ENCODE assay signal across 9 mouse cellular contexts in the genomic region with DNA sequence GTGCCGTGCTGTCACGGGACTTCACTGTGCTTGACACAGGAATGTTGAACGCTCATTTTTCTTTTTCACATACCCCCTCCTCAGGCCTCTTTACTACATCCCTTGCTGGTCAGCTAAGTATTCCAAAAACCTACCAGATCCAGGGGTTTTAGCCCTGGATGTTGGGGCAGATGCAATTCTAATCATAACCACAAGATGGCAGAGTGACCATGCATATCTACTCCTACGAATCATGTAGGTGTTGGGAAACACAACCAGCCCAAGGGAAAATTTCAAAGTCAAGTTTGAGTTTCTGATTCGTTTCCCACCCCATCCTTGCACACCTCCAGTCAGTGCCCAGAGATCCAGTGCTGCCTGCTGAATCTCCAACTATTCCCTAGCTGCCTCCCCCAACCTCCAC. TPM values are rescaled to one million over a fixed set of nuclear protein-coding genes. Genes with fewer than 3 reads are reported as not detected.
DNase-seq lines count a peak whose midpoint lies in the region; ATAC-seq and TF ChIP-seq lines count a peak whose summit lies in the region.
"Had no signal": no experiment of that assay in that cellular context is flagged by ENCODE, and none has a peak within 500 bp of the region (broad histone marks: within the 10 kb centered on the region; RNA-seq: fewer than 3 reads in every experiment).

No protein-coding gene starts in this region.

- H3K9me3 ChIP-seq in kidney, embryonic 16.5 days (ENCODE audit: low read length), result no peaks in the 10 kb centered on the region
- H3K9me3 ChIP-seq in forebrain, postnatal 0 days (ENCODE audit: low read length), result no peaks in the 10 kb centered on the region
- no peaks in the 10 kb centered on the region for H3K9me3 ChIP-seq in limb, embryonic 10.5 days (replicated peaks)
- H3K9me3 ChIP-seq in midbrain, embryonic 11.5 days (ENCODE audit: control insufficient read depth, low read length), result no peaks in the 10 kb centered on the region
- H3K9me3 ChIP-seq in stomach, postnatal 0 days (ENCODE audit: control insufficient read depth, low read length), result no peaks in the 10 kb centered on the region
- H3K9me3 ChIP-seq: midbrain, embryonic 12.5 days had no signal

- no peak for ATAC-seq in kidney, embryonic 16.5 days (ENCODE audit: low FRiP score, low TSS enrichment)
- no peak for ATAC-seq in forebrain, postnatal 0 days
- peak; percentile 46 for ATAC-seq in midbrain, embryonic 11.5 days (ENCODE audit: low FRiP score)
- no peak for ATAC-seq in stomach, postnatal 0 days (ENCODE audit: low FRiP score, low TSS enrichment)

- peak; percentile 60 for DNase-seq in kidney, adult 18-20 months
- DNase-seq in c-Kit-positive CD71-positive TER-119-positive erythroid progenitor cells, embryonic 14.5 days (ENCODE audit: low spot score), result peak; percentile 66
- DNase-seq in forebrain, postnatal 0 days, result peak; percentile 79
- DNase-seq in induced T-regulatory cell, adult 2 months (ENCODE audit: low read depth), result peak; percentile 79
- peak; percentile 64 for DNase-seq in limb, embryonic 10.5 days (ENCODE audit: low spot score)
- DNase-seq in midbrain, embryonic 11.5 days (ENCODE audit: low spot score, missing footprints), result peak; percentile 98
- DNase-seq in stomach, postnatal 0 days (ENCODE audit: low spot score), result peak; percentile 61

- no peak overlapping the region for H3K4me2 ChIP-seq in kidney, embryonic 16.5 days (replicated peaks; ENCODE audit: low read depth, low read length)
- H3K4me2 ChIP-seq in forebrain, postnatal 0 days (ENCODE audit: low read depth), result no peak overlapping the region
- H3K4me2 ChIP-seq in midbrain, embryonic 11.5 days, result no peak overlapping the region
- H3K4me2 ChIP-seq in stomach, postnatal 0 days (replicated peaks; ENCODE audit: low read depth), result no peak overlapping the region

- 0 out of 2 replicates have a peak, but pooled peaks cover 3% of the 10 kb centered on the region for H3K4me1 ChIP-seq in kidney, embryonic 16.5 days (ENCODE audit: insufficient read depth, low read length)
- no peaks in the 10 kb centered on the region for H3K4me1 ChIP-seq in forebrain, postnatal 0 days (ENCODE audit: insufficient read depth)
- peaks cover 15% of the 10 kb centered on the region for H3K4me1 ChIP-seq in limb, embryonic 10.5 days
- H3K4me1 ChIP-seq in midbrain, embryonic 11.5 days (ENCODE audit: control insufficient read depth, insufficient read depth, low read length), result peaks cover 4% of the 10 kb centered on the region; the same call in 1 of the 2 replicates
- no peaks in the 10 kb centered on the region for H3K4me1 ChIP-seq in stomach, postnatal 0 days (replicated peaks; ENCODE audit: control insufficient read depth, insufficient read depth)

- H3K4me3 ChIP-seq in kidney, embryonic 16.5 days (ENCODE audit: low read length), result no peak overlapping the region
- no peak overlapping the region for H3K4me3 ChIP-seq in forebrain, postnatal 0 days (ENCODE audit: low read depth, low read length)
- no peak overlapping the region for H3K4me3 ChIP-seq in limb, embryonic 10.5 days
- H3K4me3 ChIP-seq in midbrain, embryonic 11.5 days (ENCODE audit: low read depth, low read length), result no peak overlapping the region
- H3K4me3 ChIP-seq in stomach, postnatal 0 days (ENCODE audit: low read depth, low read length), result no peak overlapping the region
- H3K4me3 ChIP-seq: midbrain, embryonic 12.5 days had no signal

- WGBS in kidney, embryonic 16.5 days, result 15% methylated on average over 5 of the region's 5 CpGs
- 22% methylated on average over 5 of the region's 5 CpGs for WGBS in forebrain, postnatal 0 days
- WGBS in limb, embryonic 10.5 days, result 26% methylated on average over 5 of the region's 5 CpGs
- 23% methylated on average over 5 of the region's 5 CpGs for WGBS in midbrain, embryonic 11.5 days
- 24% methylated on average over 5 of the region's 5 CpGs for WGBS in stomach, postnatal 0 days

- TF ChIP-seq CTCF in forebrain, postnatal 0 days (IDR thresholded peaks at IDR 0.05; ENCODE audit: low read depth), result peak; percentile 88
- TF ChIP-seq CTCF in stomach, postnatal 0 days (IDR thresholded peaks at IDR 0.05; ENCODE audit: low read depth), result peak; percentile 91

- no peak for TF ChIP-seq EP300 in stomach, postnatal 0 days (optimal IDR thresholded peaks at IDR 0.05)

- 0 out of 2 replicates have a peak, but pooled peaks cover 12% of the 10 kb centered on the region for H3K27me3 ChIP-seq in kidney, embryonic 16.5 days (ENCODE audit: insufficient read depth, low read length)
- H3K27me3 ChIP-seq in forebrain, postnatal 0 days (ENCODE audit: insufficient read depth, low read length), result no peaks in the 10 kb centered on the region
- peaks cover 17% of the 10 kb centered on the region for H3K27me3 ChIP-seq in limb, embryonic 10.5 days (ENCODE audit: low read depth, poor library complexity, severe bottlenecking)
- no peaks in the 10 kb centered on the region for H3K27me3 ChIP-seq in midbrain, embryonic 11.5 days (ENCODE audit: control insufficient read depth, insufficient read depth, low read length)
- no peaks in the 10 kb centered on the region for H3K27me3 ChIP-seq in stomach, postnatal 0 days (ENCODE audit: control insufficient read depth, insufficient read depth, low read length)

- no peak overlapping the region for H3K9ac ChIP-seq in kidney, embryonic 16.5 days (replicated peaks; ENCODE audit: low read length)
- no peak overlapping the region for H3K9ac ChIP-seq in forebrain, postnatal 0 days
- no peak overlapping the region for H3K9ac ChIP-seq in midbrain, embryonic 11.5 days (ENCODE audit: low read length)
- no peak overlapping the region for H3K9ac ChIP-seq in stomach, postnatal 0 days (ENCODE audit: low read length)
- H3K9ac ChIP-seq: midbrain, embryonic 12.5 days had no signal

- no peak overlapping the region for H3K27ac ChIP-seq in kidney, embryonic 16.5 days (ENCODE audit: low read length)
- H3K27ac ChIP-seq in forebrain, postnatal 0 days (ENCODE audit: low read depth, low read length), result no peak overlapping the region
- H3K27ac ChIP-seq in limb, embryonic 10.5 days, result no peak overlapping the region
- H3K27ac ChIP-seq in midbrain, embryonic 11.5 days (ENCODE audit: low read depth, low read length), result no peak overlapping the region
- H3K27ac ChIP-seq in stomach, postnatal 0 days (replicated peaks), result no peak overlapping the region
- H3K27ac ChIP-seq: midbrain, embryonic 12.5 days had no signal

- H3K36me3 ChIP-seq in kidney, embryonic 16.5 days (ENCODE audit: insufficient read depth, low read length), result peaks cover 16% of the 10 kb centered on the region
- H3K36me3 ChIP-seq in forebrain, postnatal 0 days (ENCODE audit: insufficient read depth), result peaks cover 25% of the 10 kb centered on the region
- peaks cover 25% of the 10 kb centered on the region for H3K36me3 ChIP-seq in limb, embryonic 10.5 days
- H3K36me3 ChIP-seq in midbrain, embryonic 11.5 days (ENCODE audit: control insufficient read depth, insufficient read depth, low read length), result no peaks in the 10 kb centered on the region; the same call in 1 of the 2 replicates
- H3K36me3 ChIP-seq in stomach, postnatal 0 days (ENCODE audit: control insufficient read depth, insufficient read depth, low read length), result peaks cover 5% of the 10 kb centered on the region; the same call in 1 of the 2 replicates

RNA-seq across cellular contexts. Expression of a gene that starts 28.6 kb away (rescaled TPM):
- polyA plus RNA-seq in kidney, embryonic 16.5 days (2015; fragmentation: Nextera tagmentation; extraction: Ambion mirVana), result 65.9 and 69.1 TPM in 2 replicates
- total RNA-seq in forebrain, postnatal 0 days (2014; rRNA removed), result 86.1 and 88.2 TPM in 2 replicates
- polyA plus RNA-seq in forebrain, postnatal 0 days (2015; fragmentation: Nextera tagmentation; extraction: Ambion mirVana), result 85.4 and 101 TPM in 2 replicates
- polyA plus RNA-seq in limb, embryonic 10.5 days (2016; fragmentation: Nextera tagmentation; extraction: Ambion mirVana), result 53.9 and 64.8 TPM in 2 replicates
- polyA plus RNA-seq in midbrain, embryonic 11.5 days (2014; fragmentation: Nextera tagmentation; extraction: Ambion mirVana), result 46.6 and 47.0 TPM in 2 replicates
- polyA plus RNA-seq in stomach, postnatal 0 days (2015; fragmentation: Nextera tagmentation; extraction: Ambion mirVana), result 49.3 and 51.1 TPM in 2 replicates

RNA-seq across cellular contexts. Expression of a gene that starts 55.6 kb away (rescaled TPM):
- polyA plus RNA-seq in kidney, embryonic 16.5 days (2015; fragmentation: Nextera tagmentation; extraction: Ambion mirVana), result 0.05 and 0.27 TPM in 2 replicates
- total RNA-seq in forebrain, postnatal 0 days (2014; rRNA removed), result 6.9 and 7.6 TPM in 2 replicates
- 1.7 and 2.1 TPM in 2 replicates for polyA plus RNA-seq in forebrain, postnatal 0 days (2015; fragmentation: Nextera tagmentation; extraction: Ambion mirVana)
- 0.13 and 0.20 TPM in 2 replicates for polyA plus RNA-seq in limb, embryonic 10.5 days (2016; fragmentation: Nextera tagmentation; extraction: Ambion mirVana)
- polyA plus RNA-seq in midbrain, embryonic 11.5 days (2014; fragmentation: Nextera tagmentation; extraction: Ambion mirVana), result 0.26 and 0.28 TPM in 2 replicates
- 0.47 and 0.56 TPM in 2 replicates for polyA plus RNA-seq in stomach, postnatal 0 days (2015; fragmentation: Nextera tagmentation; extraction: Ambion mirVana)
